Mouse (Mus musculus) B cell, adult 67 days (primary cell): ENCODE data around the gene Pxmp4. TPM values are rescaled to one million over a fixed set of nuclear protein-coding genes. Genes with fewer than 3 reads are reported as not detected.

Experiments
- total RNA-seq, 2 experiments: library from RNA; stranded (reverse); gene quantifications; 4 replicates each; pipeline ENCODE4 v1.2.4; 2023

Gene Pxmp4
- total RNA-seq = 10 to 100 TPM; 10.2 to 13.7 TPM

DNA sequence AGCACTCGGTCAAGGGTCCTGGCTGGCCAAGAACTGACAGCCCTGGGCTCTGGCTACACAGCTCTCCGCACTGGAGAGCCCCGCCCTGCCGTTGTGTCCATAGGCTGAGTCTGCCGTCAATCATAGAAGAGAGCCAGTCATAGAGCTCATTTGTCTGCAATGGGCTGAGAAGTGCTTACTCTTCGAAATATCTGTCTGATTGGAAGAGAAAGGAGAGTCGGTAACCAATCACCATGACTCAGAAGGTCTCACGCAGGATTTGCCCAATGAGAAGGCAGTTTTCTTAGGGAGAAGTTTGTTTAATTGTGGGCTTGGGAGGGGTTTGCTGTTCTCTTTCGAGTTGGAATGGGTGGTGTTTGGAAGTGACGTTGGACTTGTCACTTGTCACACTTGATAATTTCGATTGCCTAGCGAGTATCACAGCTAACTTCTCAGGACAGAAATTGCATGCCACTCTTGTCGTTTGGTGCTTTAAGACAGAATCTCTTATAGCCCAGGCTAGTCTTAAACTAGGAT, at the start of gene Pxmp4:
Pxmp4 (minus strand) TSS at position 71 of the 516 bp plus-strand sequence.

GRCm38 (mm10) chr2:154651363-154651762, 47.9 kb upstream of the Pxmp4 start, which contains the start of gene Chmp4b:
TSS of gene Chmp4b (plus strand) at chr2:154651705.

GRCm38 (mm10) chr2:154613118-154614115, 9.9 kb upstream of the Pxmp4 start, which contains the start of the genes Zfp341 and 4930519P11Rik:
TSS of gene Zfp341 (plus strand) at chr2:154613297.
TSS of gene 4930519P11Rik (minus strand) at chr2:154613437.

DNA sequence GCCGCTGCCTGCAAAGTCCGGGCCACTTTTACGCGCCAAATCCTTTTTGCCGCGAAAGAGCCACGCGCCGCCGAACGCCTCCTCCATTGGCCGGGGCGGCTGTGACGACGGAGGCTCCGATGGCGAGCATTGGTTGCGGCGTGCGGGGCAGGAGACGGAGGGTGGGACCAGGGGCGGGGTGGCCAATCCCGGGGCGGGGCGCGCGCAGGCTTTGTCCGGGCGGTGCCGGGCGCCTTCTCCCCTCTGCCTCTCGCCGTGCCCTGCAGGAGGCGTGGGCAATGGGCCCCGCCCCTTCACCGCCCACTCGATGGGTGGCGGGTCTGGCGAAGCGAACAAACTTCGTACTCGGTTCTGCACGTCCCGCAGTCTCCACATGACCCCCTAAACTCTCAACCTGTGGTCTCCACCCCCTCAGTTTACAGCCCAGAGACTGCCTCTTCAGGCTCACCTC, 33.6 kb downstream of the Pxmp4 start, which contains the start of gene E2f1:
E2f1 (minus strand) TSS at position 57 of the 451 bp plus-strand sequence.

GRCm38 (mm10) chr2:154558264-154559039, 45.1 kb downstream of the Pxmp4 start, which contains the start of gene Necab3:
TSS of gene Necab3 (minus strand) at chr2:154558890.

DNA sequence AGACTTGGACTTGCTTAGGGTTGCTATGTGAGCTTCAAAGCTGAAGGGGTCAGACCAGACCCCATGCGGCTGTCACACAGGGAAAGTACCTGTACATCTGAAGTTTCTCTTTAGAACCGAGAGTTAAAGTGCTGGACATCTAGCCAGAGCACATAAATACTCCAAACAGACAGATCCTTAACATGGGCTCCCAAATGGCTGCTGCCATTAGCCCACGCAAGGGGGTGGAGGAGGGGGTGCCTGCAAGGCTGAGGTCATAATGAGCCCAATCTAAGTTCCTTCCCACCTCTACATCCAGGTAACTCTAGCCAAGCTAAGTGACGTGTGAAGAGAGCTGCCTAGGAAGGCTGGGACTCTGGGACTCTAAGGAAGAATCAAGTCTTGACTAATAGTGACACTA, 52.0 kb downstream of the Pxmp4 start, which contains the start of gene Actl10:
Actl10 (plus strand) TSS at position 301 of the 400 bp plus-strand sequence.

DNA sequence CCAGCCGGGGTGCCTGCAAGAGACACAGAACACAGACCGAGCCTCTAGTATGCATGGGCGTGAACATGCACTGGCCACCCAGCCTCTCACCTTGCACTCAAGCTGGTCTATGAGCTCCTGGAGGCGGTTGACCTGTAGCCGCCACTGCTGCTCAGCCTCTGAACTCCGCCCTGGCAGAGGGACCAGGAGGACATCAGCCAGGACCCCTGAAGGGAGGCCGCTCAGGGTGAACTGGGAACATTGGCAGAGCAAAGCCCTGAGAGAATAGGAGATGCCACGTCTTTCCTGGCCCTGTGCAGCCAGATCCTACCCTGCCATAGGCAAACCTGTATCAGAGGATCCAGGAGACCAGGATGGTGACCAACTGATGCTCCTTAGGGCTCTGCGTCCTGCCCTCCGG, 56.8 kb downstream of the Pxmp4 start, which contains the start of gene 1700003F12Rik:
1700003F12Rik (plus strand) TSS at position 375 of the 400 bp plus-strand sequence.

Other genes starting within 250 kb of the Pxmp4 start
- 10 to 100 TPM; 14.2 to 15.9 TPM for gene Cdk5rap1, start 230.7 kb downstream of the Pxmp4 start, total RNA-seq
- under 1 TPM; 0.26 to 0.36 TPM for gene Snta1, start 195.6 kb downstream of the Pxmp4 start, total RNA-seq
- gene Cbfa2t2, start 167.2 kb downstream of the Pxmp4 start, total RNA-seq = 10 to 100 TPM; 39.6 to 41.9 TPM
- gene 1700003F12Rik, start 56.6 kb downstream of the Pxmp4 start, total RNA-seq = 1 to 10 TPM; 1.5 to 1.7 TPM
- gene Actl10, start 51.9 kb downstream of the Pxmp4 start, total RNA-seq = 1 to 10 TPM in 1 of 2 experiments, under 1 TPM in 1; 0.84 to 1.6 TPM
- 1 to 10 TPM in 1 of 2 experiments, not detected in 1; 1.5 TPM for gene Necab3, start 44.8 kb downstream of the Pxmp4 start, total RNA-seq
- gene E2f1, start 33.8 kb downstream of the Pxmp4 start, total RNA-seq = 1 to 10 TPM; 4.4 to 5.0 TPM
- gene Zfp341, start 9.6 kb upstream of the Pxmp4 start, total RNA-seq = 1 to 10 TPM; 8.4 to 9.8 TPM
- gene 4930519P11Rik, start 9.7 kb upstream of the Pxmp4 start, total RNA-seq = not detected
- gene Chmp4b, start 48.0 kb upstream of the Pxmp4 start, total RNA-seq = 100 to 1,000 TPM; 111 to 121 TPM
- not detected for gene Gm14214, start 166.3 kb upstream of the Pxmp4 start, total RNA-seq
- 100 to 1,000 TPM; 153 to 163 TPM for gene Raly, start 187.4 kb upstream of the Pxmp4 start, total RNA-seq
- gene a, start 187.7 kb upstream of the Pxmp4 start, total RNA-seq = not detected